Mouse (Mus musculus) erythroblast, embryonic 14.5 days (primary cell): ENCODE results near the gene Tfpi. TPM values are rescaled to one million over a fixed set of nuclear protein-coding genes. Genes with fewer than 3 reads are reported as not detected.
A peak's percentile ranks its signal among the peaks of the same experiment; 100 is the strongest.

Experiments used
- H3K27me3 ChIP-seq: 2 replicates; pipeline ENCODE4 v1.6.1; 2012; ENCODE audit warnings: inconsistent platforms; ENCODE audit not compliant: control insufficient read depth
- H3K36me3 ChIP-seq: 2 replicates; pipeline ENCODE4 v1.6.1; 2012; ENCODE audit warnings: mild to moderate bottlenecking, inconsistent platforms; ENCODE audit not compliant: control insufficient read depth
- H3K4me1 ChIP-seq: 2 replicates; pipeline ENCODE4 v1.6.1; 2012; ENCODE audit warnings: inconsistent platforms; ENCODE audit not compliant: control insufficient read depth
- H3K4me3 ChIP-seq: replicated peaks from 2 replicates; pipeline ENCODE3; 2012; ENCODE audit warnings: moderate library complexity, mild to moderate bottlenecking, inconsistent platforms
- H3K9me3 ChIP-seq: 2 replicates; pipeline ENCODE4 v1.6.1; 2012; ENCODE audit warnings: low read length, inconsistent platforms, mixed read lengths; ENCODE audit not compliant: control insufficient read depth
- GATA1 ChIP-seq: IDR thresholded peaks from 2 replicates; pipeline ENCODE4 v1.6.1; 2012; ENCODE audit warnings: low read length, inconsistent platforms, mixed read lengths
- TAL1 ChIP-seq: IDR thresholded peaks from 3 replicates; pipeline ENCODE4 v1.6.1; 2012; ENCODE audit warnings: low read length, inconsistent platforms, mixed read lengths
- polyA plus RNA-seq: library from polyadenylated mRNA; stranded (reverse); fragments of >175 nt; gene quantifications from 2 replicates; pipeline ENCODE4 v1.2.3, GENCODE M21; 2012

Tfpi gene
- polyA plus RNA-seq = 0.09 TPM in 1 of 2 replicates, not detected in the other

GRCm38 (mm10) chr2:84476577-84476976 lies at the start of gene Tfpi:
Tfpi (minus strand) TSS chr2:84476775.
- Histone ChIP-seq H3K27me3 (no peaks in the 10 kb centered on the region), H3K4me3 (peak within 1 kb of the TSS; percentile 54), H3K4me1 (peaks cover 23% of the 10 kb centered on the region)

GRCm38 (mm10) chr2:84526221-84526620 lies 49.6 kb upstream of the Tfpi start:
- H3K9me3 ChIP-seq = no peaks in the 10 kb centered on the region
- no peaks in the 10 kb centered on the region for H3K4me1 ChIP-seq
- no peaks in the 10 kb centered on the region for H3K27me3 ChIP-seq
- H3K36me3 ChIP-seq = no peaks in the 10 kb centered on the region
- no peak overlapping the region for H3K4me3 ChIP-seq
- no peak for TF ChIP-seq GATA1
- no peak for TF ChIP-seq TAL1

More at GRCm38 (mm10) chr2:84476577-84476976, at the start of gene Tfpi:
- Histone ChIP-seq H3K36me3 (no peaks in the 10 kb centered on the region; the same call in 1 of the 2 replicates), H3K9me3 (no peaks in the 10 kb centered on the region)
- TF ChIP-seq GATA1 = no peak
- TF ChIP-seq TAL1 = no peak

GRCm38 (mm10) chr2:84525806-84526205 lies 49.2 kb upstream of the Tfpi start:
- TF ChIP-seq GATA1 (no peak), TAL1 (no peak)
- no peak overlapping the region for H3K4me3 ChIP-seq
- H3K9me3 ChIP-seq = no peaks in the 10 kb centered on the region
- no peaks in the 10 kb centered on the region for H3K27me3 ChIP-seq
- H3K4me1 ChIP-seq = no peaks in the 10 kb centered on the region
- no peaks in the 10 kb centered on the region for H3K36me3 ChIP-seq

GRCm38 (mm10) chr2:84525047-84525446 lies 48.5 kb upstream of the Tfpi start:
- no peaks in the 10 kb centered on the region for H3K4me1 ChIP-seq
- no peaks in the 10 kb centered on the region for H3K36me3 ChIP-seq
- no peak overlapping the region for H3K4me3 ChIP-seq
- TF ChIP-seq GATA1 (no peak), TAL1 (no peak)
- no peaks in the 10 kb centered on the region for H3K9me3 ChIP-seq
- H3K27me3 ChIP-seq = no peaks in the 10 kb centered on the region

GRCm38 (mm10) chr2:84523994-84524393 lies 47.4 kb upstream of the Tfpi start:
- H3K27me3 ChIP-seq = no peaks in the 10 kb centered on the region
- TF ChIP-seq GATA1 (no peak), TAL1 (no peak)

GRCm38 (mm10) chr2:84523103-84523865 lies 46.7 kb upstream of the Tfpi start:
- TF ChIP-seq GATA1 = no peak
- TF ChIP-seq TAL1 = no peak
- no peak overlapping the region for H3K4me3 ChIP-seq
- H3K27me3 ChIP-seq = no peaks in the 10 kb centered on the region
- H3K4me1 ChIP-seq = no peaks in the 10 kb centered on the region
- H3K36me3 ChIP-seq = no peaks in the 10 kb centered on the region
- H3K9me3 ChIP-seq = no peaks in the 10 kb centered on the region

More at GRCm38 (mm10) chr2:84523994-84524393, 47.4 kb upstream of the Tfpi start:
- Histone ChIP-seq H3K4me1 (no peaks in the 10 kb centered on the region), H3K4me3 (no peak overlapping the region), H3K9me3 (no peaks in the 10 kb centered on the region), H3K36me3 (no peaks in the 10 kb centered on the region)

- no peaks in the 10 kb centered on the region for H3K36me3 ChIP-seq
- no peaks in the 10 kb centered on the region for H3K27me3 ChIP-seq
- H3K4me1 ChIP-seq = no peaks in the 10 kb centered on the region
- TF ChIP-seq GATA1 (no peak), TAL1 (no peak)
- H3K4me3 ChIP-seq = no peak overlapping the region
- H3K9me3 ChIP-seq = no peaks in the 10 kb centered on the region
Measured at GRCm38 (mm10) chr2:84519514-84520067, 43.0 kb upstream of the Tfpi start.

- H3K36me3 ChIP-seq = no peaks in the 10 kb centered on the region
- no peak for TF ChIP-seq TAL1
- H3K4me3 ChIP-seq = no peak overlapping the region
- no peaks in the 10 kb centered on the region for H3K27me3 ChIP-seq
- no peaks in the 10 kb centered on the region for H3K9me3 ChIP-seq
- H3K4me1 ChIP-seq = no peaks in the 10 kb centered on the region
Measured at GRCm38 (mm10) chr2:84518767-84519166, 42.2 kb upstream of the Tfpi start.

- H3K27me3 ChIP-seq = no peaks in the 10 kb centered on the region
- H3K4me1 ChIP-seq = no peaks in the 10 kb centered on the region
- H3K9me3 ChIP-seq = no peaks in the 10 kb centered on the region
- no peak for TF ChIP-seq GATA1
- H3K4me3 ChIP-seq = no peak overlapping the region
- H3K36me3 ChIP-seq = no peaks in the 10 kb centered on the region
Measured at GRCm38 (mm10) chr2:84513281-84513680, 36.7 kb upstream of the Tfpi start.
